Mouse (Mus musculus) colon, adult 2 months (tissue): Measurements from ENCODE around the gene Erbin. TPM values are rescaled to one million over a fixed set of nuclear protein-coding genes. Genes with fewer than 3 reads are reported as not detected.

ENCODE experiments used
- polyA plus RNA-seq: library from polyadenylated mRNA; depleted of rRNA; stranded (reverse); fragments of >200 nt; gene quantifications from 2 replicates; pipeline ENCODE4 v1.2.3, GENCODE M21; 2012; rRNA removed

Gene Erbin
- polyA plus RNA-seq, result 14.1 and 16.2 TPM in 2 replicates

GRCm38 (mm10) chr13:103920261-103920932 lies at the start of gene Erbin:
Gene Erbin (minus strand): TSS chr13:103920514.

GRCm38 (mm10) chr13:103774119-103774757 lies 146.1 kb downstream of the Erbin start, which contains the start of gene Srek1:
Gene Srek1 (minus strand): TSS chr13:103774608.

Other genes with a start within 250 kb of the Erbin start
- gene Srek1, start 145.9 kb downstream of the Erbin start, polyA plus RNA-seq, result 27.8 and 48.3 TPM in 2 replicates
- 7.0 and 8.9 TPM in 2 replicates for gene Nln, start 189.1 kb upstream of the Erbin start, polyA plus RNA-seq
- gene Sgtb, start 189.2 kb upstream of the Erbin start, polyA plus RNA-seq, result 0.77 and 0.86 TPM in 2 replicates